Mouse (Mus musculus): Measurements from ENCODE around the gene Olfr874. TPM values are rescaled to one million over a fixed set of nuclear protein-coding genes. Genes with fewer than 3 reads are reported as not detected.

The Olfr874 gene
- polyA plus RNA-seq (2014; fragmentation: Nextera tagmentation; extraction: Ambion mirVana) = not detected in 2 replicates

GRCm38 (mm10) chr9:37744806-37745205 is at the start of gene Olfr874:
Gene Olfr874 (plus strand): TSS chr9:37745106.
- Histone ChIP-seq H3K9me3 (replicated peaks; ENCODE audit: control insufficient read depth, low read length) (no peaks in the 10 kb centered on the region), H3K4me1 (ENCODE audit: control insufficient read depth, insufficient read depth, low read length) (no peaks in the 10 kb centered on the region), H3K4me3 (ENCODE audit: low read depth, low read length) (no peak within 1 kb of the TSS), H3K9ac (replicated peaks; ENCODE audit: low read length) (no peak within 1 kb of the TSS), H3K27ac (replicated peaks; ENCODE audit: low read depth, low read length) (no peak within 1 kb of the TSS), H3K27me3 (ENCODE audit: control insufficient read depth, insufficient read depth, low read length) (no peaks in the 10 kb centered on the region), H3K4me2 (ENCODE audit: low read depth, low read length) (no peak within 1 kb of the TSS), H3K36me3 (replicated peaks; ENCODE audit: control insufficient read depth, insufficient read depth, low read depth, low read length) (no peaks in the 10 kb centered on the region)
- no peak for ATAC-seq (replicated peaks; ENCODE audit: insufficient number of reproducible peaks, low FRiP score, low TSS enrichment, low read depth)
- no peak for DNase-seq (ENCODE audit: low spot score)

GRCm38 (mm10) chr9:37716150-37716549 is 28.8 kb upstream of the Olfr874 start, which contains the start of gene Olfr160:
Gene Olfr160 (minus strand): TSS chr9:37716250.
- Histone ChIP-seq H3K9ac (replicated peaks; ENCODE audit: low read length) (no peak within 1 kb of the TSS), H3K27ac (replicated peaks; ENCODE audit: low read depth, low read length) (no peak within 1 kb of the TSS), H3K36me3 (replicated peaks; ENCODE audit: control insufficient read depth, insufficient read depth, low read depth, low read length) (no peaks in the 10 kb centered on the region), H3K4me3 (ENCODE audit: low read depth, low read length) (no peak within 1 kb of the TSS), H3K4me2 (ENCODE audit: low read depth, low read length) (no peak within 1 kb of the TSS), H3K27me3 (ENCODE audit: control insufficient read depth, insufficient read depth, low read length) (no peaks in the 10 kb centered on the region), H3K9me3 (replicated peaks; ENCODE audit: control insufficient read depth, low read length) (no peaks in the 10 kb centered on the region), H3K4me1 (ENCODE audit: control insufficient read depth, insufficient read depth, low read length) (no peaks in the 10 kb centered on the region)
- WGBS = 88% methylated on average over 1 of the region's 1 CpGs
- DNase-seq (ENCODE audit: low spot score) = no peak
- ATAC-seq (replicated peaks; ENCODE audit: insufficient number of reproducible peaks, low FRiP score, low TSS enrichment, low read depth) = no peak

- 100% methylated on average over 1 of the region's 1 CpGs for WGBS
- ATAC-seq (replicated peaks; ENCODE audit: insufficient number of reproducible peaks, low FRiP score, low TSS enrichment, low read depth) (no peak), DNase-seq (ENCODE audit: low spot score) (peak; percentile 2)
- no peak overlapping the region for H3K4me2 ChIP-seq (ENCODE audit: low read depth, low read length)
- H3K4me3 ChIP-seq (ENCODE audit: low read depth, low read length) = no peak overlapping the region
- no peak overlapping the region for H3K27ac ChIP-seq (replicated peaks; ENCODE audit: low read depth, low read length)
- H3K9ac ChIP-seq (replicated peaks; ENCODE audit: low read length) = no peak overlapping the region
- no peaks in the 10 kb centered on the region for H3K9me3 ChIP-seq (replicated peaks; ENCODE audit: control insufficient read depth, low read length)
- no peaks in the 10 kb centered on the region for H3K27me3 ChIP-seq (ENCODE audit: control insufficient read depth, insufficient read depth, low read length)
- H3K4me1 ChIP-seq (ENCODE audit: control insufficient read depth, insufficient read depth, low read length) = no peaks in the 10 kb centered on the region
- H3K36me3 ChIP-seq (replicated peaks; ENCODE audit: control insufficient read depth, insufficient read depth, low read depth, low read length) = no peaks in the 10 kb centered on the region
Measured at GRCm38 (mm10) chr9:37734310-37734709, 10.6 kb upstream of the Olfr874 start.

- no peaks in the 10 kb centered on the region for H3K36me3 ChIP-seq (replicated peaks; ENCODE audit: control insufficient read depth, insufficient read depth, low read depth, low read length)
- no peaks in the 10 kb centered on the region for H3K9me3 ChIP-seq (replicated peaks; ENCODE audit: control insufficient read depth, low read length)
- peak; percentile 72; the same call in 1 of the 2 replicates for ATAC-seq (replicated peaks; ENCODE audit: insufficient number of reproducible peaks, low FRiP score, low TSS enrichment, low read depth)
- H3K27ac ChIP-seq (replicated peaks; ENCODE audit: low read depth, low read length) = no peak overlapping the region
- no peak overlapping the region for H3K4me3 ChIP-seq (ENCODE audit: low read depth, low read length)
- 39% methylated on average over 7 of the region's 7 CpGs for WGBS
- H3K4me2 ChIP-seq (ENCODE audit: low read depth, low read length) = no peak overlapping the region
- H3K9ac ChIP-seq (replicated peaks; ENCODE audit: low read length) = no peak overlapping the region
- peak; percentile 8 for DNase-seq (ENCODE audit: low spot score)
- no peaks in the 10 kb centered on the region for H3K4me1 ChIP-seq (ENCODE audit: control insufficient read depth, insufficient read depth, low read length)
- no peaks in the 10 kb centered on the region for H3K27me3 ChIP-seq (ENCODE audit: control insufficient read depth, insufficient read depth, low read length)
Measured at GRCm38 (mm10) chr9:37750319-37751075, 5.6 kb downstream of the Olfr874 start.

- DNase-seq (ENCODE audit: low spot score) (no peak), ATAC-seq (replicated peaks; ENCODE audit: insufficient number of reproducible peaks, low FRiP score, low TSS enrichment, low read depth) (no peak)
- no peak overlapping the region for H3K27ac ChIP-seq (replicated peaks; ENCODE audit: low read depth, low read length)
- no peaks in the 10 kb centered on the region for H3K27me3 ChIP-seq (ENCODE audit: control insufficient read depth, insufficient read depth, low read length)
- H3K9me3 ChIP-seq (replicated peaks; ENCODE audit: control insufficient read depth, low read length) = no peaks in the 10 kb centered on the region
- H3K4me3 ChIP-seq (ENCODE audit: low read depth, low read length) = no peak overlapping the region
- H3K9ac ChIP-seq (replicated peaks; ENCODE audit: low read length) = no peak overlapping the region
- no peak overlapping the region for H3K4me2 ChIP-seq (ENCODE audit: low read depth, low read length)
- H3K4me1 ChIP-seq (ENCODE audit: control insufficient read depth, insufficient read depth, low read length) = no peaks in the 10 kb centered on the region
- H3K36me3 ChIP-seq (replicated peaks; ENCODE audit: control insufficient read depth, insufficient read depth, low read depth, low read length) = no peaks in the 10 kb centered on the region
- WGBS = 70% methylated on average over 2 of the region's 2 CpGs
Measured at GRCm38 (mm10) chr9:37751467-37751866, 6.6 kb downstream of the Olfr874 start.

GRCm38 (mm10) chr9:37752006-37752405 is 7.1 kb downstream of the Olfr874 start:
- no peak overlapping the region for H3K4me2 ChIP-seq (ENCODE audit: low read depth, low read length)
- no peak overlapping the region for H3K9ac ChIP-seq (replicated peaks; ENCODE audit: low read length)
- H3K9me3 ChIP-seq (replicated peaks; ENCODE audit: control insufficient read depth, low read length) = no peaks in the 10 kb centered on the region
- H3K36me3 ChIP-seq (replicated peaks; ENCODE audit: control insufficient read depth, insufficient read depth, low read depth, low read length) = no peaks in the 10 kb centered on the region
- no peak overlapping the region for H3K27ac ChIP-seq (replicated peaks; ENCODE audit: low read depth, low read length)
- no peaks in the 10 kb centered on the region for H3K27me3 ChIP-seq (ENCODE audit: control insufficient read depth, insufficient read depth, low read length)
- H3K4me1 ChIP-seq (ENCODE audit: control insufficient read depth, insufficient read depth, low read length) = no peaks in the 10 kb centered on the region
- H3K4me3 ChIP-seq (ENCODE audit: low read depth, low read length) = no peak overlapping the region
- no peak for DNase-seq (ENCODE audit: low spot score)
- 69% methylated on average over 4 of the region's 4 CpGs for WGBS
- ATAC-seq (replicated peaks; ENCODE audit: insufficient number of reproducible peaks, low FRiP score, low TSS enrichment, low read depth) = no peak

- H3K9me3 ChIP-seq (replicated peaks; ENCODE audit: control insufficient read depth, low read length) = no peaks in the 10 kb centered on the region
- ATAC-seq (replicated peaks; ENCODE audit: insufficient number of reproducible peaks, low FRiP score, low TSS enrichment, low read depth) (no peak), DNase-seq (ENCODE audit: low spot score) (no peak)
- H3K4me1 ChIP-seq (ENCODE audit: control insufficient read depth, insufficient read depth, low read length) = no peaks in the 10 kb centered on the region
- H3K27ac ChIP-seq (replicated peaks; ENCODE audit: low read depth, low read length) = no peak overlapping the region
- no peak overlapping the region for H3K4me2 ChIP-seq (ENCODE audit: low read depth, low read length)
- 77% methylated on average over 2 of the region's 2 CpGs for WGBS
- H3K4me3 ChIP-seq (ENCODE audit: low read depth, low read length) = no peak overlapping the region
- H3K36me3 ChIP-seq (replicated peaks; ENCODE audit: control insufficient read depth, insufficient read depth, low read depth, low read length) = no peaks in the 10 kb centered on the region
- no peak overlapping the region for H3K9ac ChIP-seq (replicated peaks; ENCODE audit: low read length)
- no peaks in the 10 kb centered on the region for H3K27me3 ChIP-seq (ENCODE audit: control insufficient read depth, insufficient read depth, low read length)
Measured at GRCm38 (mm10) chr9:37761728-37762127, 16.8 kb downstream of the Olfr874 start.

GRCm38 (mm10) chr9:37762541-37762940 is 17.6 kb downstream of the Olfr874 start:
- Histone ChIP-seq H3K27ac (replicated peaks; ENCODE audit: low read depth, low read length) (no peak overlapping the region), H3K4me3 (ENCODE audit: low read depth, low read length) (no peak overlapping the region), H3K4me1 (ENCODE audit: control insufficient read depth, insufficient read depth, low read length) (no peaks in the 10 kb centered on the region), H3K36me3 (replicated peaks; ENCODE audit: control insufficient read depth, insufficient read depth, low read depth, low read length) (no peaks in the 10 kb centered on the region), H3K9me3 (replicated peaks; ENCODE audit: control insufficient read depth, low read length) (no peaks in the 10 kb centered on the region), H3K4me2 (ENCODE audit: low read depth, low read length) (no peak overlapping the region), H3K9ac (replicated peaks; ENCODE audit: low read length) (no peak overlapping the region), H3K27me3 (ENCODE audit: control insufficient read depth, insufficient read depth, low read length) (no peaks in the 10 kb centered on the region)
- 58% methylated on average over 2 of the region's 2 CpGs for WGBS
- no peak for ATAC-seq (replicated peaks; ENCODE audit: insufficient number of reproducible peaks, low FRiP score, low TSS enrichment, low read depth)
- no peak for DNase-seq (ENCODE audit: low spot score)
